Mouse (Mus musculus): ENCODE data around the gene Heph. TPM values are rescaled to one million over a fixed set of nuclear protein-coding genes. Genes with fewer than 3 reads are reported as not detected.
A peak's percentile ranks its signal among the peaks of the same experiment; 100 is the strongest.
"Not testable (repeated sequence)": the region's sequence is repeated elsewhere in the genome, so short reads cannot be mapped to it uniquely, and the experiment has no call there.

Gene Heph
- polyA plus RNA-seq (2016; fragmentation: Nextera tagmentation; extraction: Ambion mirVana), result 12.6 and 12.9 TPM in 2 replicates

GRCm38 (mm10) chrX:96455149-96455548, at the start of gene Heph:
Gene Heph, plus strand, starts transcription at chrX:96455359.
- DNase-seq (ENCODE audit: extremely low spot score, low spot score), result no peak
- Histone ChIP-seq H3K4me3 (peak within 1 kb of the TSS; percentile 42), H3K27ac (peak within 1 kb of the TSS; percentile 76; the same call in 1 of the 2 replicates), H3K9me3 (no peaks in the 10 kb centered on the region), H3K36me3 (replicated peaks) (no peaks in the 10 kb centered on the region), H3K4me1 (no peaks in the 10 kb centered on the region), H3K27me3 (ENCODE audit: poor library complexity, severe bottlenecking) (no peaks in the 10 kb centered on the region; the same call in 1 of the 2 replicates)
- 55% methylated on average over 2 of the region's 2 CpGs for WGBS

GRCm38 (mm10) chrX:96415351-96415750, 39.8 kb upstream of the Heph start:
- not testable (repeated sequence) for H3K36me3 ChIP-seq (replicated peaks); H3K4me3 ChIP-seq; H3K9me3 ChIP-seq; H3K27ac ChIP-seq; H3K27me3 ChIP-seq (ENCODE audit: poor library complexity, severe bottlenecking); DNase-seq (ENCODE audit: extremely low spot score, low spot score); H3K4me1 ChIP-seq
- 87% methylated on average over 4 of the region's 4 CpGs for WGBS

- H3K4me1 ChIP-seq, result no peaks in the 10 kb centered on the region
- no peak overlapping the region for H3K4me3 ChIP-seq
- no peak for DNase-seq (ENCODE audit: extremely low spot score, low spot score)
- H3K36me3 ChIP-seq (replicated peaks), result no peaks in the 10 kb centered on the region
- H3K27me3 ChIP-seq (ENCODE audit: poor library complexity, severe bottlenecking), result no peaks in the 10 kb centered on the region
- H3K27ac ChIP-seq, result no peak overlapping the region
- no peaks in the 10 kb centered on the region for H3K9me3 ChIP-seq
- 91% methylated on average over 1 of the region's 1 CpGs for WGBS
These were observed 38.2 kb upstream of the Heph start for GRCm38 (mm10) chrX:96416970-96417369.

GRCm38 (mm10) chrX:96417733-96418132, 37.4 kb upstream of the Heph start:
- Histone ChIP-seq H3K4me3 (no peak overlapping the region), H3K4me1 (no peaks in the 10 kb centered on the region), H3K9me3 (no peaks in the 10 kb centered on the region), H3K27me3 (ENCODE audit: poor library complexity, severe bottlenecking) (no peaks in the 10 kb centered on the region), H3K27ac (no peak overlapping the region), H3K36me3 (replicated peaks) (no peaks in the 10 kb centered on the region)
- no peak for DNase-seq (ENCODE audit: extremely low spot score, low spot score)
- 79% methylated on average over 1 of the region's 1 CpGs for WGBS

- Histone ChIP-seq H3K9me3 (no peaks in the 10 kb centered on the region), H3K27me3 (ENCODE audit: poor library complexity, severe bottlenecking) (no peaks in the 10 kb centered on the region), H3K27ac (no peak overlapping the region), H3K4me1 (no peaks in the 10 kb centered on the region), H3K4me3 (no peak overlapping the region), H3K36me3 (replicated peaks) (no peaks in the 10 kb centered on the region)
- no peak for DNase-seq (ENCODE audit: extremely low spot score, low spot score)
These were observed 35.8 kb upstream of the Heph start for GRCm38 (mm10) chrX:96419383-96419782.

- Histone ChIP-seq H3K4me1 (no peaks in the 10 kb centered on the region), H3K9me3 (no peaks in the 10 kb centered on the region), H3K27me3 (ENCODE audit: poor library complexity, severe bottlenecking) (no peaks in the 10 kb centered on the region; the same call in 1 of the 2 replicates), H3K36me3 (replicated peaks) (no peaks in the 10 kb centered on the region), H3K27ac (peak within 1 kb of the TSS; percentile 76), H3K4me3 (peak within 1 kb of the TSS; percentile 42)
- peak; percentile 16 for DNase-seq (ENCODE audit: extremely low spot score, low spot score)
- WGBS, result 20% methylated on average over 9 of the region's 9 CpGs
These were observed 1.2 kb downstream of the Heph start, which contains the start of gene Hsf3 for GRCm38 (mm10) chrX:96456201-96456963. Gene Hsf3, minus strand, starts transcription at chrX:96456294.

GRCm38 (mm10) chrX:96501580-96501979, 46.4 kb downstream of the Heph start:
- no peak for DNase-seq (ENCODE audit: extremely low spot score, low spot score)
- WGBS, result 87% methylated on average over 1 of the region's 1 CpGs
- H3K4me3 ChIP-seq, result no peak overlapping the region
- no peaks in the 10 kb centered on the region for H3K9me3 ChIP-seq
- H3K36me3 ChIP-seq (replicated peaks), result no peaks in the 10 kb centered on the region
- H3K27me3 ChIP-seq (ENCODE audit: poor library complexity, severe bottlenecking), result no peaks in the 10 kb centered on the region
- H3K27ac ChIP-seq, result no peak overlapping the region
- H3K4me1 ChIP-seq, result no peaks in the 10 kb centered on the region

Other genes starting within 250 kb of the Heph start
- gene Vsig4, start 161.9 kb upstream of the Heph start, polyA plus RNA-seq (2016; fragmentation: Nextera tagmentation; extraction: Ambion mirVana), result not detected in 2 replicates
- 0.26 TPM in 1 of 2 replicates, not detected in the other for gene Hsf3, start 935 bp downstream of the Heph start, polyA plus RNA-seq (2016; fragmentation: Nextera tagmentation; extraction: Ambion mirVana)